Mouse (Mus musculus) limb, embryonic 10.5 days (tissue): ENCODE results near the gene Gpr158. TPM values are rescaled to one million over a fixed set of nuclear protein-coding genes. Genes with fewer than 3 reads are reported as not detected.
"Not testable (repeated sequence)": the region's sequence is repeated elsewhere in the genome, so short reads cannot be mapped to it uniquely, and the experiment has no call there.

Experiments used
- DNase-seq: peaks from one replicate; pipeline ENCODE4 v3.0.0-alpha.2; 2017; ENCODE audit warnings: low spot score
- H3K27ac ChIP-seq: fragments of 300-500 bp; sonication (generic); 2 replicates; pipeline ENCODE4 v1.5.1; 2016; ENCODE audit warnings: mild to moderate bottlenecking
- H3K27me3 ChIP-seq: fragments of 300-500 bp; sonication (generic); 2 replicates; pipeline ENCODE4 v1.6.1; 2016; ENCODE audit warnings: low read depth, mild to moderate bottlenecking; ENCODE audit not compliant: poor library complexity, severe bottlenecking
- H3K36me3 ChIP-seq: fragments of 300-500 bp; sonication (generic); 2 replicates; pipeline ENCODE4 v1.6.1; 2016; ENCODE audit warnings: mild to moderate bottlenecking, moderate library complexity
- H3K4me1 ChIP-seq: fragments of 300-500 bp; sonication (generic); 2 replicates; pipeline ENCODE4 v1.6.1; 2016
- H3K4me3 ChIP-seq: fragments of 300-500 bp; sonication (generic); 2 replicates; pipeline ENCODE4 v1.5.1; 2016; ENCODE audit warnings: mild to moderate bottlenecking, moderate library complexity
- H3K9me3 ChIP-seq: fragments of 300-500 bp; sonication (generic); replicated peaks from 2 replicates; pipeline ENCODE4 v1.6.1; 2016; ENCODE audit warnings: mild to moderate bottlenecking
- WGBS: fragments of 180-500 bp; shearing (Covaris S2); methylation state at CpG from one replicate; pipeline ENCODE4 v1.1.7; 2016; 5-methylcytosine and 5-hydroxymethylcytosine counted together
- polyA plus RNA-seq: library from polyadenylated mRNA; unstranded; fragments of >200 nt; fragmentation: Nextera tagmentation; extraction: Ambion mirVana; gene quantifications from 2 replicates; pipeline ENCODE4 v1.2.1, GENCODE M21; 2016

The Gpr158 gene
- polyA plus RNA-seq, 1 experiment from 2014 or later, result not detected

DNA sequence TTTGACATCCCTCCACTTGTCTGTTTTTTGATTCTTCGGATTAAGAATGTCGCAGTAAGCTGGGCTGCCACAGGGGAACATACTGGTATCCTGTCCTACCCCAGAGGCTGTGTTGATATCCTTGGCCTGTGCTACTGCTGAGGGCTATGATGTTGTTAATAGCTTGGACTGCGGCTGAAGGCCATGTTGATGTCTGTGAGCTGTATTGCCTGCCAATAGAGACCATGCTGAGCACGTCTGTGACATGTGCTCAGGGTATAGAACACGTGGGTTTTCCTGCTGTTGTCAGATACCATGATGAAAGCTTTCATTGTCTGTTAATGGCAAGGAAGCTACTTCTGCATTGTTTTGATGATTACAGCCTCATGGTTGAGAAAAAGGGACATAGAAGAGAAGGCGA is 63.8 kb downstream of the Gpr158 start:
- Histone ChIP-seq H3K27ac (no peak overlapping the region), H3K4me3 (no peak overlapping the region), H3K36me3 (no peaks in the 10 kb centered on the region), H3K27me3 (no peaks in the 10 kb centered on the region), H3K9me3 (no peaks in the 10 kb centered on the region), H3K4me1 (no peaks in the 10 kb centered on the region)
- no peak for DNase-seq
- WGBS, result 88% methylated on average over 6 of the region's 6 CpGs

DNA sequence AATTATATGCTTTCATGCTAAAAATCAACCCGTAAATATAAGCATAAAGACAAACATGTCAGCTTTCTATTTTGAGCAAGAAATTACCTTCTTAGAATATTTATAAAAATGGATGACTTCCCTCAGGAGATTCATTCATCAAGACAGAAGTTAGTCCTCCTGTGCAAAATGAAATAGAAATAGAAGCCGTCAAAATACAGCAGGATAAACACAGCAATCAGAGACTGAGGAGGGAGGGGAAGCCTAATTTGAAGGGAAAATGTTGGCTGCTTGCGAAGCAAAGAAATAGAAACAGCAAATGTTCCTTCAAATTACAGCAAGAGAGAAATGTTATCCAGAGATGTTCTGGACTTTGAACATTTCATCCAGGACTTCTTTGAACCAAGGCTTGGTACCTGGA is 72.3 kb downstream of the Gpr158 start:
- Histone ChIP-seq H3K27me3 (no peaks in the 10 kb centered on the region), H3K4me3 (no peak overlapping the region), H3K9me3 (no peaks in the 10 kb centered on the region), H3K4me1 (no peaks in the 10 kb centered on the region), H3K36me3 (no peaks in the 10 kb centered on the region), H3K27ac (no peak overlapping the region)
- 89% methylated on average over 3 of the region's 3 CpGs for WGBS
- no peak for DNase-seq

DNA sequence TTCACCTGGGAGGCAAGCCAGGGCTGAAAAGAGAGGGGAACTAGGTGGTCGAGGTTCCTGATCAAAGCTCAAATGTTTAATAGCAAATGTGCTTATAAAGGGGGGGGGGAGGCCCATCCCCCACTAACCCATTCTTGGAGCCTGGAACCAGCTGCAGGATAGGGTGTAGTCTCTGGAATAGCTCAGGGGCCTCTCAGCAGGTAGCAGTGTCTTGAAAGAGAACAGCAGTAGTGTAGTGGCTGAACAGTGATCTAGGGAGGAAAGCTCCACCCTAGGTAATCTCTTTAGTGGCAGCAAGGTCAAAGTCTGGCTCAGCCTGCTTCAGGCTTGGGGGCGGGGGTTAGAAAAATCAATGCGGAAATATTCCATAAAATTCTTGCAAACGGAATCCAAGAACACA is 93.3 kb downstream of the Gpr158 start:
- H3K4me3 ChIP-seq, DNase-seq, H3K27ac ChIP-seq, H3K27me3 ChIP-seq, H3K4me1 ChIP-seq, H3K9me3 ChIP-seq, H3K36me3 ChIP-seq: not testable (repeated sequence)
- 86% methylated on average over 4 of the region's 4 CpGs for WGBS

DNA sequence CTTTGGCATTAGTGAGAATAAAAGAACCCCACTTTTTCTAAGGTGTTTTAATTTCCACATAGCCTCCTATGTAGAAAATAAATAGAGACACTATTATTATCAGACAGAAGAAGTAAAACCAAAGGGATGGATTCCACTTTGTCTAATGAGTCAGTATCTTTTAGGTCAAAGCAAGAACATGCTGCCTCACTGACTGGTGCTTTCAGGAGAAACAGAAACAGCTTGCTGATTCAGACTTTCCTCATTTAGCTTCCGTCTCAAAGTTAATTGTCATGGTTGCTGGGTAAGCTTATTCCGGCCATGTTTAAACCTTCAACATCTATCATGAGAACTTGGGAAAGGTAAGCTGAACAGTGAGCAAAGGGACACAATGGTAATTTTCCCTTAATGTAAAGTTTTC is 107.6 kb downstream of the Gpr158 start:
- no peak for DNase-seq
- H3K9me3 ChIP-seq, result no peaks in the 10 kb centered on the region
- H3K4me1 ChIP-seq, result no peaks in the 10 kb centered on the region
- H3K27me3 ChIP-seq, result no peaks in the 10 kb centered on the region
- no peak overlapping the region for H3K4me3 ChIP-seq
- WGBS, result 93% methylated on average over 2 of the region's 2 CpGs
- H3K27ac ChIP-seq, result no peak overlapping the region
- H3K36me3 ChIP-seq, result no peaks in the 10 kb centered on the region

DNA sequence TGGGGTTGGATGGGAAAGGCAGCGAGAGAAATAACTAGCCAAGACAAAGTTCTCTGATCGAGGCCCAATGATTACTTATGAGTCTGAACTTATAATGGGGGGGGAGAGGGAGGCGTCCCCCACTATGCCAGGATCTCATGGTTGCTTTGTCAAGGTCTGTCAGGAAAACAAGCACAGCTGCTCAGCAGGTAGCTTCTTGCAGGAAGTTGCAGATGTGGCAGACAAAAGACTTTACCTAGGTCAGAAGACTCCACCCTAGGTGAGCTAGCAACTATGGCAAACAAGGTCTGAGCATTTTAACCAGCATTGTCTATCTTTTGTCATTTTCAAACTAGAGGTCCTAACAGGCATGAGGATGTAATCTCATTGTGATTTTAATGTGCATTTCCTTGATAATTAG is 129.5 kb downstream of the Gpr158 start:
- 78% methylated on average over 3 of the region's 3 CpGs for WGBS
- DNase-seq, result no peak

DNA sequence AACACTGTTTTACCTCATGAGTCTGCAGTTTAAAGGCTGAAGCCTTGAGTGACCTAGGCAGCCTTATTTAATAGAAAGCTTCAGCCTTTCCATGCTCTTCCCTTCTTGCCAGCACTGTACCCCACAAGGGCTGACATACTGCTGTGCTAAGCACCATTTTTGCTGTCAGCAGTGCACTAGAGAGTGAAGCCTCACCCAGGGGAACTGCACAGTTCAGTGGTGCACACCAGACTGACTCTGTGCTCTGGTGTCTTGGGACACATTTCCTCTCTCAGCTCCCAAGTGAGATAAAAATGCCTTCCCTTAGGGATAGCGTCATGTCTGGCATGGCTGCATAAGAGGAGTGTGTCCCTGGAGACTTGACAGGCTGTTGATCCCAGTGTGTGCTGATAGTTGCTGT is 130.6 kb downstream of the Gpr158 start:
- WGBS, result 95% methylated on average over 1 of the region's 1 CpGs
- no peaks in the 10 kb centered on the region for H3K4me1 ChIP-seq
- no peak overlapping the region for H3K4me3 ChIP-seq
- no peaks in the 10 kb centered on the region for H3K9me3 ChIP-seq
- H3K27me3 ChIP-seq, result no peaks in the 10 kb centered on the region
- H3K27ac ChIP-seq, result no peak overlapping the region
- no peaks in the 10 kb centered on the region for H3K36me3 ChIP-seq
- no peak for DNase-seq

More for the DNA sequence above, 129.5 kb downstream of the Gpr158 start:
- Histone ChIP-seq H3K4me1 (no peaks in the 10 kb centered on the region), H3K4me3 (no peak overlapping the region), H3K27me3 (no peaks in the 10 kb centered on the region), H3K36me3 (no peaks in the 10 kb centered on the region), H3K27ac (no peak overlapping the region), H3K9me3 (no peaks in the 10 kb centered on the region)

DNA sequence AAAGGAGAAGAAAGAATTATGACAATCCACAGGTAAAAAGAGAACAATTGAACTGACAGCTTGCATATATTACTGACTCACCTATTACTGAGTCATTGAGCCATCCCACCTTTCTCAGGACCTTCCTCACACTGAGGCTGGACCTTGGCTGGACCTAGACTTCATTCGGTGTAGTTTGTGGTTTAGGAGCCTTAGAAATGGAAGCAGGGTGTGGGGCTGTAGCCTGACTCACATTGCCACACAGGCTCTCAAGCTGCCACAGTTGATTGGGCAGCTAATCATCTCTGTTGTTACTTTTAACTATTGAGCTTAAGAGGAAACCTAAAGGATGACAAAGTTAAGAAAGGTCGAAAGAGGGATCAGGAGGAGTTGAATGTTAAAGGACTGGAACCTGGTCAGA is 132.1 kb downstream of the Gpr158 start:
- no peaks in the 10 kb centered on the region for H3K36me3 ChIP-seq
- H3K4me1 ChIP-seq, result no peaks in the 10 kb centered on the region
- H3K27ac ChIP-seq, result no peak overlapping the region
- 87% methylated on average over 2 of the region's 2 CpGs for WGBS
- no peak for DNase-seq
- no peak overlapping the region for H3K4me3 ChIP-seq
- H3K9me3 ChIP-seq, result no peaks in the 10 kb centered on the region
- H3K27me3 ChIP-seq, result no peaks in the 10 kb centered on the region

DNA sequence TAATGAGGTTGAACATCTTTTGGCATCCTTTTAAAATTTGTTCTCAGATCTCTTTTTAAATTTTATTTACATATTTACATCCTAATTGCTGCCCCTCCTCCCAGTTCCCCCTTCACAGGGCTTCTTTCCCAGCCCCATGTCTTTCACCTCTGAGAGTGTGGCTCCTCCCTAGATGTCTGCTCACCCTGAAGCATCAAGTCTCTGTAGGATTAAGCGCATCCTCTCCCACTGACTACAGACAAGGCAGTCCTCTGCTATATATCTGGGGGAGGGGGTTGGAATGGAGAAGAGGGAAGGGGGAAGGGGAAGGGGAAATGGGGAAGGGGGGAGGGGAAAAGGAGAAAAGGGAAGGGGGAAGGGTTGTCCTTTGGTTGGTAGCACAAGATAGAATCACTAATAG is 140.1 kb downstream of the Gpr158 start:
- no peaks in the 10 kb centered on the region for H3K36me3 ChIP-seq
- H3K27me3 ChIP-seq, result no peaks in the 10 kb centered on the region
- WGBS, result 71% methylated on average over 1 of the region's 1 CpGs
- H3K4me1 ChIP-seq, result no peaks in the 10 kb centered on the region
- no peaks in the 10 kb centered on the region for H3K9me3 ChIP-seq
- no peak overlapping the region for H3K4me3 ChIP-seq
- H3K27ac ChIP-seq, result no peak overlapping the region
- DNase-seq, result no peak

DNA sequence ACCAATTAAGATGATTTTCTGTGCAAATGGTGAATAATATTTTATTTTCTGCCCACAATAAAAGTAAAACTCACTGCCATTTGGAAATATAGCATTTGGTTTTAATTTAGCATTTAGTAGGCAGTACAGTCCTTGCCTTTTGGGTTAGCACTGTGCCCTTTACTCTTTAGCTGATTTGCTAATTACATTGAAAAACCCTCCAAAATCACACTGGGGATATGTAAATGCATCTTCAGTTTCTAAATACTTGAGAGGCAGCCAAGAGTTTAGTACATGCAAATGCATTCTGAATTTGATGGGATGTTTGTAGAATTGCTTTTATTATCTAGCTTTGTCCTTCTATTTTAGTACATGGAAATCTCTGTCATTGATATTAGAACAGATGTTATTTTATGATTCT is 163.4 kb downstream of the Gpr158 start:
- no peak overlapping the region for H3K27ac ChIP-seq
- H3K4me3 ChIP-seq, result no peak overlapping the region
- H3K36me3 ChIP-seq, result no peaks in the 10 kb centered on the region
- no peaks in the 10 kb centered on the region for H3K4me1 ChIP-seq
- H3K9me3 ChIP-seq, result no peaks in the 10 kb centered on the region
- DNase-seq, result no peak
- H3K27me3 ChIP-seq, result no peaks in the 10 kb centered on the region

DNA sequence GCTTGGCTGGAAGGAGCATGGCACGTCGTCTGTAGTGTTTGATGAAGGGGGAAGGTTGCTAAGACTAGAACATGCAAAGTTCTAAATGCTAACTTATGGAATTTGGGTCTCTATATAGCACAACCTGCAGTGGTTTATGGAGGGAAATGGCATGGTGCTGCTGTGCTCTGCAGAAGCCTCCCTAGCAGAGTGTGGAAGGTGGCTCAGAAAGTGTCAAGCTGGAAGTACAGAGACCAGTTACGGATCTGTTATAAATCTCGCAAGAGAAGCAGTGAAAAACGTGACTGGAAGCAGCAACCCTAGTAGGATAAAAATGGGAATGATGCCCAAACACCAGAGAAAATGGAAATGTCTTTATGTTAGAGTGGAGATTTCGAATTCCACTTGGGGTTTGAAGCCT is 251.8 kb downstream of the Gpr158 start:
- 75% methylated on average over 6 of the region's 6 CpGs for WGBS
- no peak for DNase-seq
- Histone ChIP-seq H3K36me3 (no peaks in the 10 kb centered on the region), H3K27me3 (no peaks in the 10 kb centered on the region), H3K4me1 (no peaks in the 10 kb centered on the region), H3K4me3 (no peak overlapping the region), H3K9me3 (no peaks in the 10 kb centered on the region), H3K27ac (no peak overlapping the region)

DNA sequence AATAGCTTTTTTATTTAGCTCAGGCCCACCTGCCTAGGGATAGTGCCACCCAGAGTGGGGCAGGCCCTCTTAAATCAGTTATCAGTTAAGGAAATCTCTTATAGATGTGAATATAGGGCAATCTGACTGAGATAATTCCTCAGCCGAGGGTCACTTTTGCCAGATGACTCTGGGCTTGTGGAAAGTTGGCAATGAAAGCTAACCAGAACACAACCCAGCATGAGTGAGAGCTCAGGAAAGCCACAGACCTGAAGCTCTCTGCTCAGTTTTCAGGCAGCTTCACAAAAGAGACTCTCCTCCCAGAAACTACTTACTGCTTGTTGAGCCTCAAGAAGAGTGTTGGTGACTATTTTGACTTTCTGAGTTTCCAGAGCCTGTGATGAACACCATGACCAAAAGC is 264.8 kb downstream of the Gpr158 start:
- Histone ChIP-seq H3K27me3 (no peaks in the 10 kb centered on the region), H3K4me3 (no peak overlapping the region), H3K9me3 (no peaks in the 10 kb centered on the region), H3K36me3 (no peaks in the 10 kb centered on the region), H3K4me1 (no peaks in the 10 kb centered on the region), H3K27ac (no peak overlapping the region)
- DNase-seq, result no peak
- WGBS, result 73% methylated on average over 1 of the region's 1 CpGs

DNA sequence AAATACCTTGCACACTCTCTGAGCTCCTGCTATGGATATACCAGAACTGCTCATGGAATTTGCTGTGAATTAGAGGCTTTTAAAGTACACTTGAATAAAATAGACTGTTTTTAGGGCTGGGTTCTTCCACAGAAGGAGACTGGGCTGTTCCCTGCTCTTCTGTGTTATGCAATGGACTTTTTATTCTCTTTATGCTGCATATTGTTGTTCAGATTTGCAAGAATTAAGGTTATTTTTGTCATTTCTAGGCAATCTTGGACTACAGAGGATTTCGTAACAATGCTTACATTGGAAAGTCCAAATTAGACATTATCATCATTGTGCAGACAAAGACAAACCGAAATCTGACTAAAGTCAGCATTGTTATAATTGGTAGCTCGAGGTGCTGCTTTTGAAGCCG is 298.4 kb downstream of the Gpr158 start:
- H3K9me3 ChIP-seq, result no peaks in the 10 kb centered on the region
- no peaks in the 10 kb centered on the region for H3K4me1 ChIP-seq
- DNase-seq, result no peak
- WGBS, result 84% methylated on average over 4 of the region's 4 CpGs
- no peaks in the 10 kb centered on the region for H3K27me3 ChIP-seq
- H3K4me3 ChIP-seq, result no peak overlapping the region
- no peaks in the 10 kb centered on the region for H3K36me3 ChIP-seq
- no peak overlapping the region for H3K27ac ChIP-seq

DNA sequence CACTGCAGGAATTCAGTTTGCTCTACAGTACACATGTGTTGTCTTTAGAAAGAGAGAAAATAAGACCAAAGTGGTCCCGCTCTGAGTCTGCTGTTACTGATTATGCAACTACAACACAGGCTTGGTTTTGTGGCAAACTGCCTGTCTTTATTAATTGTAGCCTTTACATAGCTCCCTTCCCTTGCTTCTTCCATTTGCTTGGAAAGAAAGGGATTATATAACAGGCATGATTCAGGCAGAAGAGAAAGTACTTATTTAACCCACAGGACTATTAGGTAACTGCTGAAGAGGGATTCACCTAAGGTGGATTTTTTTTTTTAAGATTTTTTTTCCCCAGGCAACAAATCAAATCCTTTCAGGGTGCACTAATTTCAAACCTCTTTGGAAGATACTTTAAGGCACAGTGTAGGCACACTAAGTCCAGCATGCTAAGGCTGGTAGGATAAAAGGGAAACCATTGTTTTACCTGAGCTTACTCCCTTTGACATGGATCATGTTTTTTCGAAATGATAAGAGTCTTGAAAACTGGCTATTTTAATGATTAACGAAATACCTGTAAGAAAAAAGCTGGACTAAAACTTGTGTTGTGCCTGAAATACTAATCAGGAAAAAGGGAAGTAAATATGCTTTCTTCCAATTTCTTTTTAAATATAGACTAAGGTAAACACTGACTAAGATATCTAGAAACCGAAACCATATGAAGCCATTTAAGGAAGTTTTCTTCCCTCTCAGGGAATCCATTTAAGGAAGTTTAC is 308.9 kb downstream of the Gpr158 start:
- Histone ChIP-seq H3K36me3 (no peaks in the 10 kb centered on the region), H3K27ac (no peak overlapping the region), H3K9me3 (no peaks in the 10 kb centered on the region), H3K4me3 (no peak overlapping the region), H3K27me3 (no peaks in the 10 kb centered on the region), H3K4me1 (no peaks in the 10 kb centered on the region)
- 90% methylated on average over 4 of the region's 4 CpGs for WGBS
- no peak for DNase-seq

DNA sequence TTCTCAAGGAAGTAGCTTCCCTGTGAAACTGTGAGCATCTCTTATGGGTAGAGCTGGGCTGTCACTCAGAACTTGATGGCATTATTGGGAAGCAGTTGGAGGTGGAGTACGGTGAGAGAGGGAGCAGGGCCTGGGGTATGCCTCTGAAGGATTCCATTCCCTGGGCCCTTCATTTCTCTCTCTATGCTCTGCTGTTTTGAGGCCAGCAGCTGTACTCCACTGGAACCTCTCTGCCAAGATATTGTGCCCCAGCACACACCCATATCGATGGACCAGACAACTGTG is 309.4 kb downstream of the Gpr158 start:
- DNase-seq, result no peak
- no peaks in the 10 kb centered on the region for H3K36me3 ChIP-seq
- no peaks in the 10 kb centered on the region for H3K4me1 ChIP-seq
- no peaks in the 10 kb centered on the region for H3K9me3 ChIP-seq
- no peaks in the 10 kb centered on the region for H3K27me3 ChIP-seq
- no peak overlapping the region for H3K27ac ChIP-seq
- H3K4me3 ChIP-seq, result no peak overlapping the region
- 83% methylated on average over 2 of the region's 2 CpGs for WGBS
